Mouse (Mus musculus) CD4-positive, CD25-positive, alpha-beta regulatory T cell, adult 4 months (primary cell): ENCODE measurements around the gene Ifi35. TPM values are rescaled to one million over a fixed set of nuclear protein-coding genes. Genes with fewer than 3 reads are reported as not detected.
"Not testable (repeated sequence)": the region's sequence is repeated elsewhere in the genome, so short reads cannot be mapped to it uniquely, and the experiment has no call there.

Experiments
- ATAC-seq: one replicate; pipeline ENCODE4 v1.8.0; 2017
- polyA plus RNA-seq, 2 experiments: library from polyadenylated mRNA; unstranded; fragments of 100-300 nt; shearing (Covaris generic); gene quantifications; one replicate each; pipeline ENCODE4 v1.2.1; 2017

Gene Ifi35
- polyA plus RNA-seq, 2 experiments from 2014 or later, result 174 to 204 TPM

DNA sequence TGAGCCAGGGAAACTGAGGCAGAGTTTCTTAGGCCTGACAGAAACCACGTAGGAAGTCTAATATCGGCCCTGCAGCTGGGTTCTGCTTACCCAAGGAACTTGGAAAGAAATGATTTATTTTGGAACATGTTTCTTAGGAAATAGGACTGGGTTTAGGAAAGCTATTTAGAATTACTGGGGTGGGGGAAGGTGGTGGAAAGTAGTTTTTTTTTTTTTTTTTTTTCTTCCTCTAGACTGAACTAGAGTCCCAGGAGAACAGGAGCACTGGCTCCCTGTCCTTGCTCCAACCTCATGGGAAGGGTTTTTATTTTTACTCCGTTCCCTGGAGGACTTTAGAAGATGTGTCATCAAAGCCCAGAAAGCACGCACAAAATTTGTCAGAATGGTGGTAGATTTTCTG is 20.9 kb downstream of the Ifi35 start:
- ATAC-seq, result no peak

GRCm38 (mm10) chr11:101470206-101470605 is 22.0 kb downstream of the Ifi35 start:
- no peak for ATAC-seq

- no peak for ATAC-seq
Measured at GRCm38 (mm10) chr11:101471926-101472325, 23.7 kb downstream of the Ifi35 start.

DNA sequence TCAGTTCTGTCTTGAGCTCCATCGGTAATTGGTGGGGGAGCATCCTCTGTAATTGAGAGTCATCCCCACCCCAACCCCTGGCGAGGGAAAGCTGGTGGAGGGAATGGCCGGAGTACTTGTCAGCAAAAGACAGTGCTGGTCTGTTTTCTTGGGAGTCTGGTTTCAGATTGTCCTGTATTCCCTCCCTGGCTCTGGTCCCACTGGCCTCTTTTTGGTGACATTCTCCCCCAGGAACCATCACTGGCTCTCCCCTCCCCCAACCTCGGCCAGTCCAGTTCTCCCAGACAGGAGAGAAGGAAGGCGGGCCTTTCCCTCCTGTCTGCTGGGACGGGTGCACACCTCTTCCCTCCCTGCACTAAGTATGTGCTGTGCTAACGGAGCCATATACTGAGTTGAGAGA is 24.1 kb downstream of the Ifi35 start:
- no peak for ATAC-seq

DNA sequence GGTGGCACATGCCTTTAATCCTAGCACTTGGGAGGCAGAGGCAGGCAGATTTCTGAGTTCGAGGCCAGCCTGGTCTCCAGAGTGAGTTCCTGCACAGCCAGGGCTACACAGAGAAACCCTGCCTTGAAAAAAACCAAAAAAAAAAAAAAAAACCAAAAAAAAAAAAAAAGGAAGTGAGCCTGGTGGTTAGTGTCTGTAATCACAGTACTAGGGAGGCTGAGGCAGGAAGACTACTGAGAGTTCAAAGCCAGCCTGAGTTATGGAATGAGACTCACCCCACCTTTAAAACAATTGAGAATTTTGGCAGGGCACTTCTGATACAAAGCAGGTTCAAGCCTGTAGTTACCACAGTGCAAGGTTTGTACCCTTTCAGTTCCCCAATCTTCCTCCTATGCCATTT is 25.5 kb downstream of the Ifi35 start:
- ATAC-seq, result not testable (repeated sequence)

GRCm38 (mm10) chr11:101474298-101474697 is 26.1 kb downstream of the Ifi35 start:
- ATAC-seq, result no peak

GRCm38 (mm10) chr11:101476361-101476760 is 28.2 kb downstream of the Ifi35 start:
- not testable (repeated sequence) for ATAC-seq

DNA sequence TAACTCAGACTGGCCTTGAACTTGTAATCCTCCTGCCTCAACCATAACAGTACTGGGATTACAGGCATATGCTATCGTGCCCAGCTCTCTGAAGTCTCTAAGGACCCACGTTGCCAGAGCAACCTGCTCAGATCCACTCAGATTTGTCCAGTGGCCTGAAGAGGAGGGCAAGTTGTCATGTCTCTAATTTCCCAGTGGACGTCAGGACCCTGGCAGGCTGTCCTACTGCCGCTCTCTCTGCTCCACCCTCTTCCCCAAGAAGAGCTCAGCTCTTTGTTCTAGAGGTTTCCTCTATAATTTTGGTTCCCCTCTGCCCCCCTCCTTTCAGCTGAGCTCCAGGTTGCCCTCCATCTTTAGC is 29.0 kb downstream of the Ifi35 start:
- no peak for ATAC-seq

DNA sequence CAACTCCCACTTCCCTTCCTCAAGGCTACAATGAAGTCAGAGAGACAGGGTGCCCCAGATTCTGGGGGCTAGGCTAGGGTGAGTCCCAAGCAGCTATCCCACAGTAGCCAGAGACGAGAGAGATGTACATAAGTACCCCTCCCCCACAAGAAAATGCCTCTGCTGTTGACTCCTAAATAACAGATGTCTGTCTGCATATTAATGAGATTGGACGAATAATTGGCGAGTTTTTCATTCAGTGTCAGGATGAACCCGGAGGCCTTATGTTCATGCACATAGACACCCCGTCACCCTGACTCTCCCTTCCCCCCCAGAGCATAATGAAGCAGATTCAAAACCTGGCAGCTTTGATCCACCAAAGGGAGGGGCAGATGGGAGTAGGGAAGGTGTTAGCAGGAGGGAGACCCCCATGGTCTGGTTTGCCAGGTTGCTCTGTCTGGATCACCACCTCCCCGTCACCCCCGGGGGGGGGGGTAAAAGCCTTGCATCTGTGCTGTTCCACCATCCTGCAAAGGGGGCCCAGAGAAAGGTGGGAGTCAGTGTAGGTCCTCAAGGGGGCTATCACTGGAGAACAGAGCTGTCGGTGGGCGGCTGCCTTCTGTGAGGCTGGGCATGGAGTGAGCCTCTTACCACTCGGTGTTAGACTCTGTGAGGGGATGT is 29.5 kb downstream of the Ifi35 start:
- no peak for ATAC-seq

GRCm38 (mm10) chr11:101479171-101479635 is 31.0 kb downstream of the Ifi35 start:
- ATAC-seq, result no peak

DNA sequence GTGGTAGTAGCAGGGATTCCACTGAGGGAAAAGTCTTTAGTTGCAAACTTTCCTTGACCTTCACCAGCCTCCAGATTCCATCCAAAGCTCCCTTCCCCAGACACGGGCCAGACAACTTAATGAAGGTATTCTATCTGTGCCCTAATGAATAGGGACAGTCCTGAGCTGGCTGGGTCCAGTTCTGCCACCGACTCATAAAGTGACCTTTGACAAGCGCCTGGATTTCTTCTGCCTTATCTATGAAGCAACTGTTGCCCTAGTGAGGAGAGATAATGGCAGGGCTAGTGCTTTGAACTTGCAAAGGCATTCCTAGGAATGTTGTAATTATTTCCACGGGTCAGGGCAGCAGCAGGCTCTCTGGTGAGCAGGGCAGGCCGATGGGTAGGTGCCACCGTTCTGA is 32.7 kb downstream of the Ifi35 start:
- no peak for ATAC-seq

GRCm38 (mm10) chr11:101483804-101484203 is 35.6 kb downstream of the Ifi35 start:
- ATAC-seq, result no peak

GRCm38 (mm10) chr11:101484245-101484644 is 36.0 kb downstream of the Ifi35 start:
- ATAC-seq, result no peak

GRCm38 (mm10) chr11:101484814-101485213 is 36.6 kb downstream of the Ifi35 start:
- ATAC-seq, result no peak

DNA sequence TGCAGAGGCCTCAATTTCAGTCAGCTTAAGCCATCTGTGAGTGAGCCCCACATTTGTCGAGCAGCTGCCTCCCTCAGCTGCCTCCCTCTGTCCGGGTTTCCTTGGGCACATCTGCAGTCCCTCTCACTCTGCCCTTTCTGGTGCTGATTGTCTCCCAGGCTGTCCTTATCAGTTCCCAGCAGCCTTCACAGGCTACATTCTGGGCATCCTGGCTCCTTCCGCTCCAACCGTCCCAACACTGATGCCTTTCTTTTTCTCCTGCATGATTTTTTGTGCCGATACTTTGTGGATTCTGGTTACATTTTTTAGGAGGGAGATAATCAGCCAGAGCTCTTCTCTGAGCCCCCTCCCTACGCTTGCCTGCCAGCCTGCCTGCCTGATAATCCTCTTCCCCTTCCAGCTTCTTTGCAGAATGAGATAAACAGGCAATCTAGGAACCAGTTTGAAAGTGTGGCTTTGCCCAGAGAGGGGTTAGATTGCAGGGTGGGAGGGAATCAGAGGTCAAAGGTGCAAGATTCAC is 37.4 kb downstream of the Ifi35 start:
- ATAC-seq, result no peak

DNA sequence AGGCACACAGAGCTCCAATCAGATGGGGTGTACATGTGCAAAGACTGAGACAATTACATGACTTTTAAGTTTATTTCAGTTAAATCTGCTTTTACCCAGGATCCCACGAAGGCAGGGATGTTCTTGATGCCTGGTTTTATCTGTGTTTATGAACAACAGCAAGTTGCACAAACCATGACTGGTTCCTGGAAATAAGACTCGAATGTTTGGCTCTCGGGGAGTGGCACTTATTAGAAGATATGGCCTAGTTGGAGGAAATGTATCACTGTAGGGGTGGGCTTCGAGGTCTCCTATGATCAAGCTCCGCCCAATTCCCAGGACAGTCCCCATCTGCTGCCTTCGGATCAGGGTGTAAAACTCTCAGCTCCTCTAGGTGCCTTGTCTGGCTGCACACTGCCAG is 37.9 kb downstream of the Ifi35 start:
- ATAC-seq, result no peak

GRCm38 (mm10) chr11:101506269-101506780 is 58.1 kb downstream of the Ifi35 start:
- ATAC-seq, result no peak

DNA sequence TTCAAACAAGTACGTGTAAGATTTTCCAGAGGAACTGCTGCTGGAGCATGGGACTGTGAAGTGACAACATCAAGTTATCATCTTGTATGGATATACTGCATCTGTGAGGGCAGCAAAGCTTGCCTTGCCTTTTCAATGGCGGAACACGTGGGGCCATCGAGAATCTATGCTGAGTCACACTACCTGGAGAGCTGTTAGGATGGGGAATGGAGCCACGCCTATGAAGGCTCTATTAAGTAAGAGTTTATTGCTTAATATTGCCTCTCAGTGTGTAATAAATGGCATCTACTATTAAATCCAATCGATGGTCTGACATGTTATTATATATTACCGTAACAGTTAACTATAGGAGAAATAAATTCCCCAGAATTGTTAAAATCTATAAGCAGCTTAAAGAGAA is 58.9 kb downstream of the Ifi35 start:
- ATAC-seq, result no peak

Other genes with a start within 250 kb of the Ifi35 start
- gene Ezh1, start 221.9 kb upstream of the Ifi35 start, polyA plus RNA-seq, result 10 to 100 TPM; 57.3 to 85.6 TPM
- not detected for gene Ramp2, start 202.4 kb upstream of the Ifi35 start, polyA plus RNA-seq
- gene Vps25, start 194.7 kb upstream of the Ifi35 start, polyA plus RNA-seq, result 100 to 1,000 TPM; 132 to 144 TPM
- 1 to 10 TPM in 1 of 2 experiments, under 1 TPM in 1; 0.91 to 1.4 TPM for gene Wnk4, start 187.8 kb upstream of the Ifi35 start, polyA plus RNA-seq
- gene Cntd1, start 169.4 kb upstream of the Ifi35 start, polyA plus RNA-seq, result under 1 TPM in 1 of 2 experiments, not detected in 1; 0.97 TPM
- 100 to 1,000 TPM; 132 to 135 TPM for gene Coa3, start 169.3 kb upstream of the Ifi35 start, polyA plus RNA-seq
- gene Becn1, start 146.1 kb upstream of the Ifi35 start, polyA plus RNA-seq, result 10 to 100 TPM; 68.1 to 99.6 TPM
- gene Psme3, start 132.2 kb upstream of the Ifi35 start, polyA plus RNA-seq, result 10 to 100 TPM; 29.8 to 30.0 TPM
- 1 to 10 TPM; 2.3 to 3.0 TPM for gene Aoc2, start 123.3 kb upstream of the Ifi35 start, polyA plus RNA-seq
- gene Aoc3, start 117.8 kb upstream of the Ifi35 start, polyA plus RNA-seq, result not detected
- not detected for gene G6pc, start 80.8 kb upstream of the Ifi35 start, polyA plus RNA-seq
- gene Aarsd1, start 30.8 kb upstream of the Ifi35 start, polyA plus RNA-seq, result 10 to 100 TPM; 36.2 to 41.6 TPM
- 1 to 10 TPM; 1.3 to 1.8 TPM for gene Gm27029, start 23.6 kb upstream of the Ifi35 start, polyA plus RNA-seq
- gene Rundc1, start 23.3 kb upstream of the Ifi35 start, polyA plus RNA-seq, result 1 to 10 TPM; 8.0 to 8.5 TPM
- 1 to 10 TPM; 1.7 to 2.1 TPM for gene Ptges3l, start 23.1 kb upstream of the Ifi35 start, polyA plus RNA-seq
- 100 to 1,000 TPM; 407 to 740 TPM for gene Rpl27, start 6.1 kb upstream of the Ifi35 start, polyA plus RNA-seq
- under 1 TPM in 1 of 2 experiments, not detected in 1; 0.23 TPM for gene Rnd2, start 16.6 kb downstream of the Ifi35 start, polyA plus RNA-seq
- 1 to 10 TPM; 1.1 to 1.5 TPM for gene Vat1, start 17.8 kb downstream of the Ifi35 start, polyA plus RNA-seq
- 1 to 10 TPM; 3.5 to 4.1 TPM for gene Brca1, start 103.5 kb downstream of the Ifi35 start, polyA plus RNA-seq
- gene Nbr1, start 103.7 kb downstream of the Ifi35 start, polyA plus RNA-seq, result 10 to 100 TPM; 70.0 to 88.4 TPM
- 10 to 100 TPM; 10.8 to 15.2 TPM for gene Tmem106a, start 133.8 kb downstream of the Ifi35 start, polyA plus RNA-seq
- not detected for gene Gm11634, start 150.8 kb downstream of the Ifi35 start, polyA plus RNA-seq
- 10 to 100 TPM; 86.2 to 93.4 TPM for gene Rdm1, start 178.8 kb downstream of the Ifi35 start, polyA plus RNA-seq
- not detected for gene Arl4d, start 217.1 kb downstream of the Ifi35 start, polyA plus RNA-seq